Mouse (Mus musculus): ENCODE measurements around the gene Hoxd12.

DNA sequence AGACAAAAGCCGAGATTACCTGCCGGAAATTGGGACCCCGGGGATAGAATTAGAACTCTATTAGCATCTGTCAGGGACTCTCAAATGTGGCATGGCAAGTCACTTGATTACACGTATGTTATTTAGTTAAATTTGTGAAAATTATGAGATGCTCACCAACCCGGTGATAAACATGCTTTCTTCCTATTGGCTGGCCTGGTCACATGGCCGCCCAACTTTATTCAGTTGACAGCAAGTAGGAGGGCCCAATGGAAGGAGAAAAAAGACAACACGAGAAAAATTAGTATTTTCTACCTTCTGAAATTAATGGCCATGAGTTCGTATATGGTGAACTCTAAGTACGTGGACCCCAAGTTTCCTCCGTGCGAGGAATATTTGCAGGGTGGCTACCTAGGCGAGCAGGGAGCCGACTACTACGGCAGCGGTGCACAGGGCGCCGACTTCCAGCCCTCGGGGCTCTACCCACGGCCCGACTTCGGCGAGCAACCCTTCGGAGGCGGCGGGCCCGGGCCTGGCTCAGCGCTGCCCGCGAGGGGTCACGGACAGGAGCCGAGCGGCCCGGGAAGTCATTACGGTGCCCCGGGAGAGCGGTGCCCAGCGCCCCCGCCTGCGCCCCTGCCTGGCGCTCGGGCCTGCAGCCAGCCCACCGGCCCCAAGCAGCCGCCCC is 52.3 kb downstream of the Hoxd12 start:
- TF ChIP-seq EP300 (IDR thresholded peaks at IDR 0.05; ENCODE audit: low read depth) (no peak), CTCF (IDR thresholded peaks at IDR 0.05; ENCODE audit: low read depth) (no peak)
